Mouse (Mus musculus) C2C12 (cell line): Measurements from ENCODE around the gene Tulp2.

ENCODE experiments used
- CTCF ChIP-seq: IDR thresholded peaks from one replicate; pipeline ENCODE4 v1.5.1; 2011; ENCODE audit not compliant: control insufficient read depth, insufficient read depth, insufficient read length
- USF1 ChIP-seq: IDR thresholded peaks from one replicate; pipeline ENCODE4 v1.6.1; 2011; ENCODE audit warnings: low read depth, mild to moderate bottlenecking, control low read depth, moderate library complexity

GRCm38 (mm10) chr7:45465549-45465948 lies 16.1 kb upstream of the Tulp2 start:
- no peak for TF ChIP-seq CTCF
- no peak for TF ChIP-seq USF1
